In genomic region chr14:19705649-19706048, GRCm38 (mm10) we compare ENCODE assay signal across 9 mouse cellular contexts. TPM values are rescaled to one million over a fixed set of nuclear protein-coding genes. Genes with fewer than 3 reads are reported as not detected.
DNase-seq lines count a peak whose midpoint lies in the region; ATAC-seq and TF ChIP-seq lines count a peak whose summit lies in the region.
"Had no signal": no experiment of that assay in that cellular context is flagged by ENCODE, and none has a peak within 500 bp of the region (broad histone marks: within the 10 kb centered on the region; RNA-seq: fewer than 3 reads in every experiment).

No protein-coding gene starts in this region.

- no peaks in the 10 kb centered on the region for H3K27me3 ChIP-seq in lung, postnatal 0 days (replicated peaks; ENCODE audit: insufficient read depth, low read length)
- no peaks in the 10 kb centered on the region for H3K27me3 ChIP-seq in thymus, adult 2 months (ENCODE audit: control insufficient read depth, insufficient read depth, low read length)

- DNase-seq in CD8-positive naive resting alpha-beta T cell, adult 2 months (ENCODE audit: low read depth in 2 of 2, low spot score in 2 of 2), result peak; percentile 39 to 46
- DNase-seq in c-Kit-positive CD71-positive TER-119-negative erythroid progenitor cells, embryonic 14.5 days (ENCODE audit: low read depth), result peak; percentile 29
- DNase-seq in forelimb bud, embryonic 11.5 days (ENCODE audit: low read depth, low spot score), result peak; percentile 70
- peak; percentile 88 for DNase-seq in heart, postnatal 4 days
- DNase-seq in layer of hippocampus, adult 8-10 months (ENCODE audit: low spot score in 2 of 2), result peak; percentile 46 to 67
- DNase-seq in lung, postnatal 0 days (ENCODE audit: low spot score), result peak; percentile 74
- DNase-seq in ovary, postnatal 10 days (ENCODE audit: low spot score), result peak; percentile 42
- peak; percentile 77 for DNase-seq in thymus, adult 2 months

- H3K4me2 ChIP-seq in lung, postnatal 0 days (replicated peaks; ENCODE audit: low read depth, low read length), result no peak overlapping the region

- H3K27ac ChIP-seq in lung, postnatal 0 days (ENCODE audit: low read length), result no peak overlapping the region
- H3K27ac ChIP-seq in thymus, adult 2 months (ENCODE audit: control insufficient read depth, insufficient read depth, low read length), result no peak overlapping the region

- ATAC-seq in lung, postnatal 0 days, result peak; percentile 78

- 9% methylated on average over 16 of the region's 16 CpGs for WGBS in lung, postnatal 0 days
- 10% methylated on average over 16 of the region's 16 CpGs for WGBS in thymus, adult 2 months

- no peaks in the 10 kb centered on the region for H3K9me3 ChIP-seq in lung, postnatal 0 days (ENCODE audit: low read length)

- TF ChIP-seq EP300 in lung, postnatal 0 days (IDR thresholded peaks at IDR 0.05), result no peak

- no peak overlapping the region for H3K4me3 ChIP-seq in lung, postnatal 0 days (ENCODE audit: low read depth, low read length)
- no peak overlapping the region for H3K4me3 ChIP-seq in thymus, adult 2 months (ENCODE audit: control insufficient read depth, insufficient read depth, low read length)
- H3K4me3 ChIP-seq: erythroblast, embryonic 14.5 days had no signal

- 0 out of 2 replicates have a peak, but pooled peaks cover 3% of the 10 kb centered on the region for H3K4me1 ChIP-seq in lung, postnatal 0 days (ENCODE audit: insufficient read depth, low read depth, low read length)
- H3K4me1 ChIP-seq in thymus, adult 2 months (replicated peaks; ENCODE audit: control insufficient read depth, insufficient read depth, low read length), result no peaks in the 10 kb centered on the region

- H3K36me3 ChIP-seq in lung, postnatal 0 days (ENCODE audit: insufficient read depth, low read length), result no peaks in the 10 kb centered on the region
- H3K36me3 ChIP-seq in thymus, adult 2 months (ENCODE audit: control insufficient read depth, insufficient read depth, low read length), result no peaks in the 10 kb centered on the region

- peak; percentile 90 for TF ChIP-seq CTCF in lung, postnatal 0 days (IDR thresholded peaks at IDR 0.05)
- TF ChIP-seq CTCF in thymus, adult 2 months (IDR thresholded peaks at IDR 0.05; ENCODE audit: borderline replicate concordance, control insufficient read depth, extremely low read depth, insufficient read depth, low read length, poor library complexity), result peak; percentile 86

- no peak overlapping the region for H3K9ac ChIP-seq in lung, postnatal 0 days (replicated peaks; ENCODE audit: low read depth)

- TF ChIP-seq POLR2A in thymus, adult 2 months (IDR thresholded peaks at IDR 0.05; ENCODE audit: control insufficient read depth, extremely low read depth, insufficient read depth, low read length, poor library complexity), result no peak

RNA-seq across cellular contexts. Expression of gene Nid2, which starts 45.4 kb away (rescaled TPM):
- total RNA-seq in heart, postnatal 4 days (2021), result 100 to 1,000 TPM; 118 to 125 TPM
- 1 to 10 TPM; 2.6 to 5.2 (median 3.4) TPM for total RNA-seq in layer of hippocampus, adult 8-10 months (2022)
- polyA plus RNA-seq in lung, postnatal 0 days (2015; fragmentation: Nextera tagmentation; extraction: Ambion mirVana), result 39.0 and 40.4 TPM in 2 replicates
- 4.2 and 4.7 TPM in 2 replicates for polyA plus RNA-seq in thymus, adult 2 months (2012; rRNA removed)

Comparison
In these comparisons a context has a peak if more than half of its experiments do, and no peak if none do; other contexts are left out.
1. DNase-seq: peak in every context shown above with its lines; median percentile 88 in heart, postnatal 4 days; 77 in thymus, adult 2 months; 74 in lung, postnatal 0 days; 70 in forelimb bud, embryonic 11.5 days; 56 in layer of hippocampus, adult 8-10 months; 42 in CD8-positive naive resting alpha-beta T cell, adult 2 months; 42 in ovary, postnatal 10 days; 29 in c-Kit-positive CD71-positive TER-119-negative erythroid progenitor cells, embryonic 14.5 days.
2. RNA of gene Nid2, which starts 45.4 kb away (total RNA-seq): 118 to 125 TPM in heart, postnatal 4 days; 2.6 to 5.2 TPM in layer of hippocampus, adult 8-10 months; every median in the first group is over 10 times any median in the second.